Mouse (Mus musculus): ENCODE measurements around the gene Fggy. TPM values are rescaled to one million over a fixed set of nuclear protein-coding genes. Genes with fewer than 3 reads are reported as not detected.

Gene Fggy
- total and polyA plus RNA-seq, 3 experiments, result not detected

DNA sequence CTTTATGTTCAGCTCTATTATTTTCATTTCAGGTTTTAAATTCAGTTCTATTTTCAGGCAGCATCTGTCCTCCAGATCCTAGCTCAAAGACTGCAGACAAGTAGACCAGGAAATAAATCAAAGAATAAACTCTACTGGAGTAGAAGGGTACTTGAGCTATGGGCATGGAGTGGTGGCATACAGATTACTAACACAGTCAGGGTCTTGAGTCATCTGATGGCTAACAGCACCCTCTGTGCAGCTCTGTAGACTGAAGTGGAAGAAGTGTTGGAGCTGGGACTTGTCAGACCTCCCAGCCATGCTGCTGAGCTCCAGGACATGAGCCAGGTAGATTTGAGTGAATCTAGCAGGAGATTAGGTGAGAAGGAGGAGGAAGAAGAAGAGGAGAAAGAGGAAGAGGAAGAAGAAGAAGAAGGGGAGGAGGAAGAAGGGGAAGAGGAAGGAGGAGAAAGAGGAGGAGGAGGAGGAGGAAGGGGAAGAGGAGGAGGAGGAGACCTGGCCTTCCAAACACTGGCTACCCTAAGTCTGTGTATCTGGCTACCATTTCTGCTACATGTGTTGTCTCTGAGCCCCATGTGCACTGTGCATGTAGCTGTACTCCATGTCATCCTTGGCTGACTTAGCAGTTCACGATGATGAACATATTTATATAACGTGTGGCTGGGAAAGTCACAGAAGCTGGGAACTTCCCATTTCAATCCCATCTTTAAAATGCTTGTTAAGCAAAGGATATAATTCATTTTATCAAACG is 91.7 kb downstream of the Fggy start:
- H3K27me3 ChIP-seq (ENCODE audit: control insufficient read depth in 1 of 2, insufficient read depth in 2 of 2, low read length in 2 of 2), result no peaks in the 10 kb centered on the region
- no peak overlapping the region for H3K9ac ChIP-seq (ENCODE audit: control insufficient read depth, low read depth, low read length, poor library complexity, severe bottlenecking)
- no peak for TF ChIP-seq UBTF (IDR thresholded peaks at IDR 0.05; ENCODE audit: borderline replicate concordance, insufficient read depth, low read depth, low read length)
- TF ChIP-seq GABPA (IDR thresholded peaks at IDR 0.05; ENCODE audit: low read depth, low read length), result no peak
- TF ChIP-seq HCFC1 (IDR thresholded peaks at IDR 0.05; ENCODE audit: low read depth, low read length), result no peak
- no peak for TF ChIP-seq USF1 (IDR thresholded peaks at IDR 0.05; ENCODE audit: low read depth, low read length)
- no peak for TF ChIP-seq EP300 (IDR thresholded peaks at IDR 0.05; ENCODE audit: low read depth in 1 of 2, low read length in 2 of 2)
- TF ChIP-seq POLR2A (IDR thresholded peaks at IDR 0.05; ENCODE audit: control insufficient read depth in 1 of 2, insufficient read depth in 1 of 2, low read depth in 1 of 2, low read length in 2 of 2, poor library complexity in 1 of 2), result no peak
- no peak for DNase-seq (ENCODE audit: low read depth, low spot score)
- no peak overlapping the region for H3K4me3 ChIP-seq (ENCODE audit: control insufficient read depth in 1 of 2, insufficient read depth in 1 of 2, low read depth in 2 of 2, low read length in 2 of 2)
- H3K9me3 ChIP-seq (replicated peaks; ENCODE audit: insufficient read depth, low read length), result no peaks in the 10 kb centered on the region
- no peaks in the 10 kb centered on the region for H3K4me1 ChIP-seq (ENCODE audit: control insufficient read depth in 1 of 2, insufficient read depth in 2 of 2, low read length in 2 of 2)
- H3K79me2 ChIP-seq (ENCODE audit: control insufficient read depth, insufficient read depth, low read length, poor library complexity), result no peaks in the 10 kb centered on the region
- no peak overlapping the region for H3K27ac ChIP-seq (ENCODE audit: control insufficient read depth, low read depth, low read length)
- no peaks in the 10 kb centered on the region for H3K36me3 ChIP-seq (ENCODE audit: control insufficient read depth in 1 of 2, insufficient read depth in 2 of 2, low read length in 2 of 2)

DNA sequence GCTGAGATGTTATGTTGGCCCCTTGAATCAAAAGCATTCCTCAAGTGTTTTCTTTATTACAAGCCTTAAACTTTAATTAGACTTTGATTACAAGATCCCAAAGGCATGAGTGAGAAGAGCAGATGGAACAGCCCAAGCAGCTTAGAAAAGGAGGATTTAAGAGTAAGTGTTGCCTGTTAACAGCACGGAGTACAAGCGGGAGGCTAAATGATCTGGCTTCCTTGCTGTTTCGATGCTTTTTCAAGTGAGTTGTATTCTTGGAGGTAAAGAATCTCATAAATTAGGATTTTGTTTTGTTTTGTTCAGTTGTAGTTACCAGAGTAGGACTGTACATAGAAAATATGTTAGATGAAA is 92.2 kb downstream of the Fggy start:
- TF ChIP-seq CTCF (IDR thresholded peaks at IDR 0.05 in 2 of 3, conservative IDR thresholded peaks at IDR 0.05 in 1 of 3; ENCODE audit: control insufficient read depth in 1 of 3, insufficient read depth in 1 of 3, low read depth in 2 of 3, low read length in 3 of 3, poor library complexity in 1 of 3, severe bottlenecking in 1 of 3), result no peak
- no peak for TF ChIP-seq ZMIZ1 (IDR thresholded peaks at IDR 0.05; ENCODE audit: low read depth, low read length)
- no peak for TF ChIP-seq MXI1 (IDR thresholded peaks at IDR 0.05; ENCODE audit: low read depth, low read length)
- no peak for TF ChIP-seq KAT2A (conservative IDR thresholded peaks at IDR 0.05; ENCODE audit: low read depth, low read length)
- no peak for TF ChIP-seq TCF12 (IDR thresholded peaks at IDR 0.05; ENCODE audit: low read depth, low read length)
- TF ChIP-seq JUND (IDR thresholded peaks at IDR 0.05; ENCODE audit: low read depth, low read length), result no peak
- no peak for TF ChIP-seq RAD21 (IDR thresholded peaks at IDR 0.05; ENCODE audit: low read depth, low read length)
- no peak for TF ChIP-seq CHD2 (IDR thresholded peaks at IDR 0.05; ENCODE audit: low read length)
- TF ChIP-seq ZKSCAN1 (IDR thresholded peaks at IDR 0.05; ENCODE audit: low read depth, low read length), result no peak
- TF ChIP-seq GABPA (IDR thresholded peaks at IDR 0.05; ENCODE audit: low read depth, low read length), result no peak
- no peak for TF ChIP-seq NRF1 (IDR thresholded peaks at IDR 0.05; ENCODE audit: insufficient read depth, low read depth, low read length, poor library complexity, severe bottlenecking)
- TF ChIP-seq ETS1 (IDR thresholded peaks at IDR 0.05; ENCODE audit: low read depth, low read length), result no peak
- no peak for TF ChIP-seq MAFK (IDR thresholded peaks at IDR 0.05; ENCODE audit: borderline replicate concordance, low read depth, low read length)
- TF ChIP-seq MYB (IDR thresholded peaks at IDR 0.05; ENCODE audit: low read depth, low read length), result no peak
- no peak for TF ChIP-seq POLR2AphosphoS5 (IDR thresholded peaks at IDR 0.05; ENCODE audit: borderline replicate concordance, low read depth, low read length)
- TF ChIP-seq ZC3H11A (IDR thresholded peaks at IDR 0.05; ENCODE audit: low read depth, low read length), result no peak
- no peak for TF ChIP-seq POLR2A (IDR thresholded peaks at IDR 0.05; ENCODE audit: control insufficient read depth in 1 of 2, insufficient read depth in 1 of 2, low read depth in 1 of 2, low read length in 2 of 2, poor library complexity in 1 of 2)
- no peak for TF ChIP-seq ELF1 (IDR thresholded peaks at IDR 0.05; ENCODE audit: low read depth, low read length)
- no peak for TF ChIP-seq SMC3 (IDR thresholded peaks at IDR 0.05; ENCODE audit: low read depth, low read length)
- no peak for TF ChIP-seq E2F4 (IDR thresholded peaks at IDR 0.05; ENCODE audit: borderline replicate concordance, low read depth, low read length)
- Histone ChIP-seq H3K36me3 (ENCODE audit: control insufficient read depth in 1 of 2, insufficient read depth in 2 of 2, low read length in 2 of 2) (no peaks in the 10 kb centered on the region), H3K27me3 (ENCODE audit: control insufficient read depth in 1 of 2, insufficient read depth in 2 of 2, low read length in 2 of 2) (no peaks in the 10 kb centered on the region), H3K9me3 (replicated peaks; ENCODE audit: insufficient read depth, low read length) (no peaks in the 10 kb centered on the region), H3K4me3 (ENCODE audit: control insufficient read depth in 1 of 2, insufficient read depth in 1 of 2, low read depth in 2 of 2, low read length in 2 of 2) (no peak overlapping the region), H3K9ac (ENCODE audit: control insufficient read depth, low read depth, low read length, poor library complexity, severe bottlenecking) (no peak overlapping the region), H3K27ac (ENCODE audit: control insufficient read depth, low read depth, low read length) (no peak overlapping the region), H3K79me2 (ENCODE audit: control insufficient read depth, insufficient read depth, low read length, poor library complexity) (no peaks in the 10 kb centered on the region), H3K4me1 (ENCODE audit: control insufficient read depth in 1 of 2, insufficient read depth in 2 of 2, low read length in 2 of 2) (no peaks in the 10 kb centered on the region)
- no peak for DNase-seq (ENCODE audit: low read depth, low spot score)
